Mouse (Mus musculus): Measurements from ENCODE around the gene Pxmp4. TPM values are rescaled to one million over a fixed set of nuclear protein-coding genes. Genes with fewer than 3 reads are reported as not detected.

Gene Pxmp4
- total RNA-seq, 2 experiments from 2014 or later: 15.1 to 16.1 TPM

GRCm38 (mm10) chr2:154546711-154547110 lies 56.8 kb downstream of the Pxmp4 start, which contains the start of gene 1700003F12Rik:
Gene 1700003F12Rik (plus strand): TSS chr2:154547085.
- DNase-seq: no peak

GRCm38 (mm10) chr2:154543567-154544347 lies 59.8 kb downstream of the Pxmp4 start:
- DNase-seq: peak; percentile 68

GRCm38 (mm10) chr2:154541630-154542029 lies 61.9 kb downstream of the Pxmp4 start:
- no peak for DNase-seq

GRCm38 (mm10) chr2:154539720-154540119 lies 63.8 kb downstream of the Pxmp4 start:
- no peak for DNase-seq

- DNase-seq: no peak
Measured at GRCm38 (mm10) chr2:154538710-154539109, 64.8 kb downstream of the Pxmp4 start.

- DNase-seq: no peak
Measured at GRCm38 (mm10) chr2:154538310-154538709, 65.2 kb downstream of the Pxmp4 start.

Other genes with a start within 250 kb of the Pxmp4 start
- gene Cdk5rap1, start 230.7 kb downstream of the Pxmp4 start, total RNA-seq (2021): 1 to 10 TPM; 8.2 to 9.7 TPM
- 100 to 1,000 TPM in 1 of 2 experiments, 10 to 100 TPM in 1; 95.6 to 128 TPM for gene Snta1, start 195.6 kb downstream of the Pxmp4 start, total RNA-seq (2021)
- gene Cbfa2t2, start 167.2 kb downstream of the Pxmp4 start, total RNA-seq (2021): 10 to 100 TPM; 18.4 to 21.6 TPM
- gene 1700003F12Rik, start 56.6 kb downstream of the Pxmp4 start, total RNA-seq (2021): under 1 TPM in 1 of 2 experiments, not detected in 1; 0.81 TPM
- not detected for gene Actl10, start 51.9 kb downstream of the Pxmp4 start, total RNA-seq (2021)
- gene Necab3, start 44.8 kb downstream of the Pxmp4 start, total RNA-seq (2021): under 1 TPM; 0.73 to 0.79 TPM
- gene E2f1, start 33.8 kb downstream of the Pxmp4 start, total RNA-seq (2021): 1 to 10 TPM; 6.3 to 8.7 TPM
- 1 to 10 TPM; 1.8 to 2.3 TPM for gene Zfp341, start 9.6 kb upstream of the Pxmp4 start, total RNA-seq (2021)
- not detected for gene 4930519P11Rik, start 9.7 kb upstream of the Pxmp4 start, total RNA-seq (2021)
- 100 to 1,000 TPM; 104 to 110 TPM for gene Chmp4b, start 48.0 kb upstream of the Pxmp4 start, total RNA-seq (2021)
- gene Gm14214, start 166.3 kb upstream of the Pxmp4 start, total RNA-seq (2021): not detected
- 100 to 1,000 TPM; 129 to 134 TPM for gene Raly, start 187.4 kb upstream of the Pxmp4 start, total RNA-seq (2021)
- gene a, start 187.7 kb upstream of the Pxmp4 start, total RNA-seq (2021): not detected

All from gastrocnemius, postnatal 10 days (tissue).